Mouse (Mus musculus): Measurements from ENCODE around the gene Nck2.

- no peak for TF ChIP-seq POLR2A (IDR thresholded peaks at IDR 0.05; ENCODE audit: borderline replicate concordance, extremely low read depth, low read depth, low read length)
- TF ChIP-seq CTCF (IDR thresholded peaks at IDR 0.05; ENCODE audit: insufficient read depth, low read length), result no peak
Measured at GRCm38 (mm10) chr1:43542339-43542738, 98.0 kb downstream of the Nck2 start.

Data from lung, adult 2 months (tissue).